Mouse (Mus musculus) liver, embryonic 16.5 days (tissue): ENCODE data around the gene Glrx2. TPM values are rescaled to one million over a fixed set of nuclear protein-coding genes. Genes with fewer than 3 reads are reported as not detected.
A peak's percentile ranks its signal among the peaks of the same experiment; 100 is the strongest.

ENCODE experiments used
- ATAC-seq: fragments of 200-750 bp; cut with Nextera tagmentation; 2 replicates; pipeline ENCODE4 v1.8.0; 2017; ENCODE audit warnings: low read depth, mild to moderate bottlenecking, moderate number of reproducible peaks, moderate library complexity
- H3K27ac ChIP-seq: fragments of 300-500 bp; sonication (generic); 2 replicates; pipeline ENCODE4 v1.5.1; 2014; ENCODE audit warnings: mild to moderate bottlenecking, low read length
- H3K27me3 ChIP-seq: fragments of 300-500 bp; sonication (generic); 2 replicates; pipeline ENCODE4 v1.6.1; 2014; ENCODE audit warnings: low read depth, low read length, mixed read lengths; ENCODE audit not compliant: control insufficient read depth, insufficient read depth
- H3K36me3 ChIP-seq: fragments of 300-500 bp; sonication (generic); 2 replicates; pipeline ENCODE4 v1.6.1; 2014; ENCODE audit warnings: mild to moderate bottlenecking; ENCODE audit not compliant: control insufficient read depth, insufficient read depth
- H3K4me1 ChIP-seq: fragments of 300-500 bp; sonication (generic); 2 replicates; pipeline ENCODE4 v1.6.1; 2014; ENCODE audit warnings: low read depth, low read length, mixed read lengths; ENCODE audit not compliant: control insufficient read depth
- H3K4me2 ChIP-seq: fragments of 300-500 bp; sonication (generic); 2 replicates; pipeline ENCODE4 v1.6.1; 2014; ENCODE audit warnings: low read depth, low read length, mixed read lengths
- H3K4me3 ChIP-seq: fragments of 300-500 bp; sonication (generic); 2 replicates; pipeline ENCODE4 v1.5.1; 2014; ENCODE audit warnings: low read depth, mild to moderate bottlenecking, low read length
- H3K9ac ChIP-seq: fragments of 300-500 bp; sonication (generic); 2 replicates; pipeline ENCODE4 v1.6.1; 2014; ENCODE audit warnings: low read depth, low read length
- H3K9me3 ChIP-seq: fragments of 300-500 bp; sonication (generic); replicated peaks from 2 replicates; pipeline ENCODE4 v1.6.1; 2016; ENCODE audit warnings: low read length; ENCODE audit not compliant: control insufficient read depth
- WGBS: fragments of 180-500 bp; shearing (Covaris S2); extraction: QIAGEN DNeasy Blood & Tissue Kit; methylation state at CpG from one replicate; pipeline ENCODE4 v1.1.7; 2014; ENCODE audit not compliant: insufficient replicate concordance; 5-methylcytosine and 5-hydroxymethylcytosine counted together
- polyA plus RNA-seq: library from polyadenylated mRNA; unstranded; fragments of >200 nt; fragmentation: Nextera tagmentation; extraction: Ambion mirVana; gene quantifications from 2 replicates; pipeline ENCODE4 v1.2.1, GENCODE M21; 2015

Glrx2 gene
- polyA plus RNA-seq, 1 experiment from 2014 or later: 43.6 TPM

- Histone ChIP-seq H3K4me1 (no peaks in the 10 kb centered on the region), H3K36me3 (no peaks in the 10 kb centered on the region), H3K27me3 (no peaks in the 10 kb centered on the region), H3K4me2 (no peak overlapping the region), H3K9me3 (no peaks in the 10 kb centered on the region), H3K9ac (no peak overlapping the region), H3K4me3 (no peak overlapping the region), H3K27ac (no peak overlapping the region)
- WGBS: 83% methylated on average over 20 of the region's 20 CpGs
- no peak for ATAC-seq
Measured at GRCm38 (mm10) chr1:143770444-143771109, 54.4 kb downstream of the Glrx2 start.

DNA sequence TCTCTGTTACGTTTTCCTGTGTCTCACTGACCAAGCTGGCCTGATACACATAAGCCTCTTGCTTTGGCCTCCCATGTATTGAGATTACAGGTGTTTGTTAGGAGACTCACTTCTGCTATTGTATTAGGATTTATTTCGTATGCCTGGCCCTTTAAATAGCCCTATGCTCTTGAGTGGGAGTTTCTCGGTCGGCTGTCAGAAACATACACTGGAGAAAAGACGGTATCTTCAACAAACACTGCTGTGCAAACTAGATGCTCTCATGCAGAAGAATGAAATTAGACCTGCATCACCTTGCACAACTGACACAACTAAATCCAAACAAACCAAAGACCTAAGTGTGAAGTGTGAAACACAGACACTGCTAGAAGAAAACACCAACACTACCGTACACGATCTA lies 56.9 kb downstream of the Glrx2 start:
- Histone ChIP-seq H3K27me3 (peaks cover 7% of the 10 kb centered on the region), H3K27ac (no peak overlapping the region), H3K36me3 (no peaks in the 10 kb centered on the region), H3K9ac (no peak overlapping the region), H3K4me3 (no peak overlapping the region), H3K9me3 (no peaks in the 10 kb centered on the region), H3K4me1 (peaks cover 4% of the 10 kb centered on the region), H3K4me2 (no peak overlapping the region)
- WGBS: 58% methylated on average over 7 of the region's 7 CpGs
- ATAC-seq: no peak

DNA sequence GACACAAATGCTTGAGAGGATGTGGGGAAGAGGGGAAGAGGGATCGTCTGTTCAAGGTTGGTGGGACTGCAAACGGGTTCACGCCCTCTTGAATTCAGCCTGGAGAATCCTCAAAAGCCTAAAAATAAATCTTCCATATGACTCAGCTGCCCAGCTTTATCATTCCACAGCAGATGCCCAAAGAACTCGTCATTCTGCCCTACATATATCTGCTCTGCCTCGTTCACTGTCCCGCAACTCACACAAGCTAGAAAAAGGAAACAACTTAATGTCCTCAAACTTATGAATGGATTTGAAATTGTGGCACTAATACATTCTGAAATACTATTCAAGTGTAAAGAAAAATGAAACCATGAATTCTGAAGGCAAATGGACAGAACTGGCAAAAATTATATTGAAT lies 57.8 kb downstream of the Glrx2 start:
- Histone ChIP-seq H3K36me3 (no peaks in the 10 kb centered on the region), H3K27ac (no peak overlapping the region), H3K4me2 (no peak overlapping the region), H3K4me1 (peaks cover 7% of the 10 kb centered on the region), H3K9me3 (no peaks in the 10 kb centered on the region), H3K9ac (no peak overlapping the region), H3K27me3 (peaks cover 7% of the 10 kb centered on the region), H3K4me3 (no peak overlapping the region)
- WGBS: 33% methylated on average over 6 of the region's 6 CpGs
- ATAC-seq: no peak

- peaks cover 7% of the 10 kb centered on the region for H3K27me3 ChIP-seq
- H3K9me3 ChIP-seq: no peaks in the 10 kb centered on the region
- under 1% methylated on average over 82 of the region's 84 CpGs for WGBS
- no peaks in the 10 kb centered on the region for H3K36me3 ChIP-seq
- H3K4me2 ChIP-seq: peak within 1 kb of the TSS; percentile 81
- peak within 1 kb of the TSS; percentile 98 for H3K4me3 ChIP-seq
- H3K9ac ChIP-seq: peak within 1 kb of the TSS; percentile 97
- H3K4me1 ChIP-seq: peaks cover 7% of the 10 kb centered on the region
- peak; percentile 95 for ATAC-seq
- peak within 1 kb of the TSS; percentile 86 for H3K27ac ChIP-seq
Measured at GRCm38 (mm10) chr1:143776446-143777411, 60.6 kb downstream of the Glrx2 start, which contains the start of the genes Trove2 and Uchl5. Gene Trove2 (minus strand): TSS chr1:143777068. Gene Uchl5 (plus strand): TSS chr1:143777272.

GRCm38 (mm10) chr1:143777558-143778218 lies 61.5 kb downstream of the Glrx2 start:
- peak; percentile 26 for ATAC-seq
- Histone ChIP-seq H3K27me3 (peaks cover 7% of the 10 kb centered on the region), H3K4me1 (peaks cover 7% of the 10 kb centered on the region), H3K36me3 (no peaks in the 10 kb centered on the region), H3K9me3 (no peaks in the 10 kb centered on the region), H3K4me2 (peak overlapping the region; percentile 81), H3K27ac (peak overlapping the region; percentile 86), H3K9ac (peak overlapping the region; percentile 97), H3K4me3 (peak overlapping the region; percentile 98)
- WGBS: under 1% methylated on average over 35 of the region's 39 CpGs

DNA sequence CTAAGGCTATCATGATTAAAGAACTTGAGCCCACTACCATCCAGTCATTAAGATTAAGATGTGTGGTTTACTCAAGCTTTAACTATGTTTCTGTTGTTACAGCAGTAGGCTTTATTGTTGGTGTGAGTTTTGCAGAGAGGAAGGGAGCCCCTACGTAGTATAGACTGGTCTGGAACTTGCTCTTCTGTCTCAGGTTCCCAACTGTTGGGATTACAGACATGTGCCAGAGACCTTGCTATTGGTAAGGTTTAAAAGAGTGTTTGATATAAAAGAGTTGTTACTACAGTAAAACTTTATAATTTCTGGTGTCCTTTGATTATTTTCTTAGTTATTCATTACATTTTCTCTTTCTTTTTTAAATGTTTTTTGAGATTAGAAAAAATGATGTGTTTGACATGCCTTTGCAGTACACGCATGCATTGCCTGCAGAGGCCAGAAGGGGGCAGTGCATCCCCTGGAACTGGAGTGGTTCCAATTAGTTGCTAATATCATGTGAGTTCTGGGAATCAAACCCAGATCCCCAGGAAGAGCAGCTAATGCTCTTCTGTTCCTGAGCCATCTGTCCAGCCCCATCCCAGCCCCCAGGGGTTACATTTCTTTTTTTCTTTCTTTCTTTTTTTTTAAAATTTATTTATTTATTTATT lies 72.6 kb downstream of the Glrx2 start:
- H3K4me3 ChIP-seq: no peak overlapping the region
- no peak overlapping the region for H3K27ac ChIP-seq
- WGBS: 55% methylated on average over 2 of the region's 2 CpGs
- H3K36me3 ChIP-seq: no peaks in the 10 kb centered on the region; the same call in 1 of the 2 replicates
- no peak overlapping the region for H3K9ac ChIP-seq
- H3K27me3 ChIP-seq: no peaks in the 10 kb centered on the region
- ATAC-seq: 0 out of 2 replicates have a peak, but pooled peaks have one; percentile 21
- H3K9me3 ChIP-seq: no peaks in the 10 kb centered on the region
- no peaks in the 10 kb centered on the region for H3K4me1 ChIP-seq
- H3K4me2 ChIP-seq: no peak overlapping the region

Other genes with a start within 250 kb of the Glrx2 start
- 0.08 and 0.09 TPM in 2 replicates for gene B3galt2, start 75.7 kb upstream of the Glrx2 start, polyA plus RNA-seq
- 3.9 and 4.7 TPM in 2 replicates for gene Cdc73, start 13.4 kb upstream of the Glrx2 start, polyA plus RNA-seq
- gene Trove2, start 60.7 kb downstream of the Glrx2 start, polyA plus RNA-seq: 1.4 and 1.7 TPM in 2 replicates
- 60.0 and 67.5 TPM in 2 replicates for gene Uchl5, start 60.9 kb downstream of the Glrx2 start, polyA plus RNA-seq